Mouse (Mus musculus): ENCODE data around the gene Dhrs7b.

DNA sequence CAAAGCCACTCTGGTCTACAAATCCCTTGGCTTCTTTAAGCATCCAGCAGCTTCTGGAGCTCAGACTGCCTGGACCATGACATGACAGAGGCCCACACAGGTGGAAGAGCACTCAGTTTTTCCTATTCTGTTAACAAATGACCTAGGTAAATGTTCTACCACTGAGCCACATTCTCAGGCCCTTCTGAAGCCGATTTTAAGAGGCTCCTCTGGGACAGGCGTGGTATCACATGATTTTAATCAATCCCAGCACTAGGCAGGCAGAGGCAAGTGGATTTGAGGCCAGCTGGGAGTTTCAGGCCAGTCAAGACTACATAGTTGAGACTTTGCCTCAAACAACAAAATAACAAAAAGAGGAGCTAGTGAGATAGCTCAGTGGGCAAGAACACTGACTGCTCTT lies 40.0 kb upstream of the Dhrs7b start:
- TF ChIP-seq POLR2A (IDR thresholded peaks at IDR 0.05; ENCODE audit: borderline replicate concordance, extremely low read depth, insufficient read depth, insufficient read length, poor library complexity, severe bottlenecking) (no peak), CTCF (IDR thresholded peaks at IDR 0.05; ENCODE audit: borderline replicate concordance, extremely low read depth, insufficient read depth, insufficient read length) (no peak)

All from brain, embryonic 14.5 days (tissue).